Mouse (Mus musculus) midbrain, embryonic 11.5 days (tissue): ENCODE measurements around the gene Gm28308. TPM values are rescaled to one million over a fixed set of nuclear protein-coding genes. Genes with fewer than 3 reads are reported as not detected.
A peak's percentile ranks its signal among the peaks of the same experiment; 100 is the strongest.

Experiments used
- ATAC-seq: fragments of 200-750 bp; cut with Nextera tagmentation; 2 replicates; pipeline ENCODE4 v1.8.0; 2017; ENCODE audit warnings: moderate TSS enrichment, moderate library complexity; ENCODE audit not compliant: low FRiP score
- DNase-seq: peaks from one replicate; pipeline ENCODE4 v3.0.0; 2015; ENCODE audit warnings: low spot score; ENCODE audit errors: missing footprints
- H3K27ac ChIP-seq: fragments of 300-500 bp; sonication (generic); 2 replicates; pipeline ENCODE4 v1.5.1; 2014; ENCODE audit warnings: low read depth, low read length
- H3K27me3 ChIP-seq: fragments of 300-500 bp; sonication (generic); 2 replicates; pipeline ENCODE4 v1.6.1; 2014; ENCODE audit warnings: mild to moderate bottlenecking, low read length, moderate library complexity, mixed read lengths; ENCODE audit not compliant: control insufficient read depth, insufficient read depth
- H3K36me3 ChIP-seq: fragments of 300-500 bp; sonication (generic); 2 replicates; pipeline ENCODE4 v1.6.1; 2014; ENCODE audit warnings: mild to moderate bottlenecking, low read length, moderate library complexity, mixed read lengths; ENCODE audit not compliant: control insufficient read depth, insufficient read depth
- H3K4me1 ChIP-seq: fragments of 300-500 bp; sonication (generic); 2 replicates; pipeline ENCODE4 v1.6.1; 2014; ENCODE audit warnings: low read length; ENCODE audit not compliant: control insufficient read depth, insufficient read depth
- H3K4me2 ChIP-seq: fragments of 300-500 bp; sonication (generic); 2 replicates; pipeline ENCODE4 v1.6.1; 2014; ENCODE audit warnings: mild to moderate bottlenecking, moderate library complexity
- H3K4me3 ChIP-seq: fragments of 300-500 bp; sonication (generic); 2 replicates; pipeline ENCODE4 v1.5.1; 2014; ENCODE audit warnings: low read depth, low read length
- H3K9ac ChIP-seq: fragments of 300-500 bp; sonication (generic); 2 replicates; pipeline ENCODE4 v1.6.1; 2014; ENCODE audit warnings: low read length
- H3K9me3 ChIP-seq: fragments of 300-500 bp; sonication (generic); 2 replicates; pipeline ENCODE4 v1.6.1; 2016; ENCODE audit warnings: low read length; ENCODE audit not compliant: control insufficient read depth
- WGBS: fragments of 180-500 bp; shearing (Covaris S2); extraction: QIAGEN DNeasy Blood & Tissue Kit; methylation state at CpG from one replicate; pipeline ENCODE4 v1.1.7; 2014; 5-methylcytosine and 5-hydroxymethylcytosine counted together
- polyA plus RNA-seq: library from polyadenylated mRNA; unstranded; fragments of >200 nt; fragmentation: Nextera tagmentation; extraction: Ambion mirVana; gene quantifications from 2 replicates; pipeline ENCODE4 v1.2.1, GENCODE M21; 2014

Gm28308 gene
- polyA plus RNA-seq, 1 experiment from 2014 or later, result not detected

GRCm38 (mm10) chr6:52169499-52170165 is 43.5 kb downstream of the Gm28308 start:
- H3K36me3 ChIP-seq, result no peaks in the 10 kb centered on the region
- DNase-seq (no peak), ATAC-seq (no peak)
- no peak overlapping the region for H3K9ac ChIP-seq
- no peak overlapping the region for H3K27ac ChIP-seq
- H3K4me2 ChIP-seq, result no peak overlapping the region
- WGBS, result 4% methylated on average over 16 of the region's 16 CpGs
- H3K4me1 ChIP-seq, result peaks cover 3% of the 10 kb centered on the region; the same call in 1 of the 2 replicates
- H3K4me3 ChIP-seq, result no peak overlapping the region
- no peaks in the 10 kb centered on the region for H3K9me3 ChIP-seq
- peaks cover 97% of the 10 kb centered on the region for H3K27me3 ChIP-seq

GRCm38 (mm10) chr6:52168191-52169055 is 44.7 kb downstream of the Gm28308 start:
- no peak overlapping the region for H3K9ac ChIP-seq
- no peak for DNase-seq
- no peaks in the 10 kb centered on the region for H3K36me3 ChIP-seq
- no peaks in the 10 kb centered on the region for H3K9me3 ChIP-seq
- peaks cover 99% of the 10 kb centered on the region for H3K27me3 ChIP-seq
- H3K27ac ChIP-seq, result no peak overlapping the region
- H3K4me3 ChIP-seq, result no peak overlapping the region
- H3K4me1 ChIP-seq, result peaks cover 3% of the 10 kb centered on the region; the same call in 1 of the 2 replicates
- under 1% methylated on average over 42 of the region's 42 CpGs for WGBS
- no peak for ATAC-seq
- H3K4me2 ChIP-seq, result no peak overlapping the region

- H3K9ac ChIP-seq, result no peak overlapping the region
Measured at GRCm38 (mm10) chr6:52167736-52168161, 45.4 kb downstream of the Gm28308 start.

GRCm38 (mm10) chr6:52167176-52167575 is 46.0 kb downstream of the Gm28308 start:
- ATAC-seq, result no peak
- DNase-seq, result no peak
- H3K9me3 ChIP-seq, result no peaks in the 10 kb centered on the region
- no peak overlapping the region for H3K9ac ChIP-seq
- H3K27ac ChIP-seq, result no peak overlapping the region
- H3K4me1 ChIP-seq, result no peaks in the 10 kb centered on the region
- no peak overlapping the region for H3K4me2 ChIP-seq
- WGBS, result 8% methylated on average over 1 of the region's 1 CpGs
- peaks cover 97% of the 10 kb centered on the region for H3K27me3 ChIP-seq
- H3K36me3 ChIP-seq, result no peaks in the 10 kb centered on the region
- no peak overlapping the region for H3K4me3 ChIP-seq

More at GRCm38 (mm10) chr6:52167736-52168161, 45.4 kb downstream of the Gm28308 start:
- Histone ChIP-seq H3K4me3 (no peak overlapping the region), H3K27me3 (peaks cover 99% of the 10 kb centered on the region), H3K9me3 (no peaks in the 10 kb centered on the region), H3K4me2 (no peak overlapping the region), H3K4me1 (peaks cover 3% of the 10 kb centered on the region; the same call in 1 of the 2 replicates), H3K36me3 (no peaks in the 10 kb centered on the region), H3K27ac (no peak overlapping the region)
- DNase-seq (no peak), ATAC-seq (no peak)
- WGBS, result 1% methylated on average over 14 of the region's 14 CpGs

GRCm38 (mm10) chr6:52166431-52167077 is 46.6 kb downstream of the Gm28308 start:
- H3K27me3 ChIP-seq, result peaks cover 97% of the 10 kb centered on the region
- ATAC-seq (no peak), DNase-seq (no peak)
- no peak overlapping the region for H3K4me3 ChIP-seq
- no peaks in the 10 kb centered on the region for H3K36me3 ChIP-seq
- H3K9ac ChIP-seq, result no peak overlapping the region
- no peaks in the 10 kb centered on the region for H3K9me3 ChIP-seq
- H3K27ac ChIP-seq, result no peak overlapping the region
- no peaks in the 10 kb centered on the region for H3K4me1 ChIP-seq
- WGBS, result 4% methylated on average over 4 of the region's 4 CpGs
- H3K4me2 ChIP-seq, result no peak overlapping the region

GRCm38 (mm10) chr6:52165441-52166370 is 47.4 kb downstream of the Gm28308 start:
- H3K27ac ChIP-seq, result no peak overlapping the region
- H3K9me3 ChIP-seq, result no peaks in the 10 kb centered on the region
- no peak overlapping the region for H3K9ac ChIP-seq
- WGBS, result under 1% methylated on average over 28 of the region's 28 CpGs
- peaks cover 96% of the 10 kb centered on the region for H3K27me3 ChIP-seq
- H3K4me1 ChIP-seq, result no peaks in the 10 kb centered on the region
- DNase-seq (peak; percentile 96), ATAC-seq (no peak)
- H3K4me2 ChIP-seq, result no peak overlapping the region
- H3K36me3 ChIP-seq, result no peaks in the 10 kb centered on the region
- no peak overlapping the region for H3K4me3 ChIP-seq

GRCm38 (mm10) chr6:52164626-52165440 is 48.3 kb downstream of the Gm28308 start, which contains the start of gene Hoxa2:
TSS of gene Hoxa2 (minus strand) at chr6:52164831.
- no peak for ATAC-seq
- H3K27me3 ChIP-seq, result peaks cover 96% of the 10 kb centered on the region
- H3K9ac ChIP-seq, result no peak within 1 kb of the TSS
- DNase-seq, result peak; percentile 94
- no peaks in the 10 kb centered on the region for H3K4me1 ChIP-seq
- H3K36me3 ChIP-seq, result no peaks in the 10 kb centered on the region
- no peak within 1 kb of the TSS for H3K4me2 ChIP-seq
- under 1% methylated on average over 25 of the region's 25 CpGs for WGBS
- no peak within 1 kb of the TSS for H3K4me3 ChIP-seq
- H3K27ac ChIP-seq, result no peak within 1 kb of the TSS
- H3K9me3 ChIP-seq, result no peaks in the 10 kb centered on the region
